Mouse (Mus musculus) embryonic fibroblast, embryonic 13.5 days (primary cell): ENCODE measurements at regions not wholly inside any gene's neighbourhood (a gene's known extent, or its start where the extent isn't known, plus 50 kb on each side); places are given as distances from the start of the nearest gene placed in this dataset.

Experiments used
- CTCF ChIP-seq: IDR thresholded peaks from 2 replicates; pipeline ENCODE4 v1.5.1; 2011; ENCODE audit warnings: mild to moderate bottlenecking, control low read depth, low read length, moderate library complexity, borderline replicate concordance; ENCODE audit not compliant: insufficient read depth
- POLR2A ChIP-seq: IDR thresholded peaks from 2 replicates; pipeline ENCODE4 v1.6.1; 2011; ENCODE audit warnings: low read depth, mild to moderate bottlenecking, control low read depth, low read length, moderate library complexity

GRCm38 (mm10) chr3:149339374-149339753 lies 349.0 kb upstream of the Adgrl2 start:
- TF ChIP-seq POLR2A, result no peak
- no peak for TF ChIP-seq CTCF
